Mouse (Mus musculus) cortical plate, adult 2 months (tissue): ENCODE results near the gene Spock1. TPM values are rescaled to one million over a fixed set of nuclear protein-coding genes. Genes with fewer than 3 reads are reported as not detected.
A peak's percentile ranks its signal among the peaks of the same experiment; 100 is the strongest.

Experiments used
- H3K27ac ChIP-seq: fragments of 200-500 bp; 2 replicates; pipeline ENCODE4 v1.5.1; 2012; ENCODE audit warnings: low read length, control low read depth, inconsistent platforms; ENCODE audit not compliant: insufficient read depth
- H3K4me1 ChIP-seq: fragments of 200-500 bp; 2 replicates; pipeline ENCODE4 v1.6.1; 2011; ENCODE audit warnings: low read length; ENCODE audit not compliant: control insufficient read depth, insufficient read depth
- H3K4me3 ChIP-seq: fragments of 200-500 bp; 2 replicates; pipeline ENCODE4 v1.5.1; 2011; ENCODE audit warnings: mild to moderate bottlenecking, low read length, control low read depth; ENCODE audit not compliant: insufficient read depth
- CTCF ChIP-seq: fragments of 200-500 bp; IDR thresholded peaks from 2 replicates; pipeline ENCODE4 v1.5.1; 2011; ENCODE audit warnings: mild to moderate bottlenecking, control low read depth, low read length; ENCODE audit not compliant: insufficient read depth; ENCODE audit errors: extremely low read depth
- POLR2A ChIP-seq: fragments of 200-500 bp; IDR thresholded peaks from 2 replicates; pipeline ENCODE4 v1.6.1; 2011; ENCODE audit warnings: mild to moderate bottlenecking, low read length, control low read depth; ENCODE audit not compliant: insufficient read depth; ENCODE audit errors: extremely low read depth
- polyA plus RNA-seq: library from polyadenylated mRNA; depleted of rRNA; stranded (reverse); fragments of >200 nt; gene quantifications from 2 replicates; pipeline ENCODE4 v1.2.3, GENCODE M21; 2012; rRNA removed

Spock1 gene
- polyA plus RNA-seq, 1 experiment = 125 TPM

GRCm38 (mm10) chr13:57431815-57432214 is 476.3 kb downstream of the Spock1 start:
- no peak overlapping the region for H3K27ac ChIP-seq
- no peak overlapping the region for H3K4me3 ChIP-seq
- peaks cover 3% of the 10 kb centered on the region for H3K4me1 ChIP-seq
- TF ChIP-seq POLR2A (no peak), CTCF (no peak)

- no peak overlapping the region for H3K27ac ChIP-seq
- H3K4me3 ChIP-seq = no peak overlapping the region
- TF ChIP-seq CTCF = no peak
- no peak for TF ChIP-seq POLR2A
- H3K4me1 ChIP-seq = peaks cover 1% of the 10 kb centered on the region; the same call in 1 of the 2 replicates
These were observed 479.3 kb downstream of the Spock1 start for GRCm38 (mm10) chr13:57428840-57429239.

GRCm38 (mm10) chr13:57418781-57419180 is 489.4 kb downstream of the Spock1 start:
- Histone ChIP-seq H3K27ac (no peak overlapping the region), H3K4me1 (no peaks in the 10 kb centered on the region), H3K4me3 (no peak overlapping the region)
- TF ChIP-seq CTCF = no peak
- no peak for TF ChIP-seq POLR2A

GRCm38 (mm10) chr13:57414716-57415115 is 493.4 kb downstream of the Spock1 start:
- no peak overlapping the region for H3K27ac ChIP-seq
- no peaks in the 10 kb centered on the region for H3K4me1 ChIP-seq
- H3K4me3 ChIP-seq = no peak overlapping the region
- TF ChIP-seq POLR2A (no peak), CTCF (no peak)

- no peaks in the 10 kb centered on the region for H3K4me1 ChIP-seq
These were observed 500.5 kb downstream of the Spock1 start for GRCm38 (mm10) chr13:57407666-57408065.

GRCm38 (mm10) chr13:57402386-57402785 is 505.7 kb downstream of the Spock1 start:
- TF ChIP-seq POLR2A (no peak), CTCF (no peak)
- H3K4me1 ChIP-seq = no peaks in the 10 kb centered on the region
- H3K27ac ChIP-seq = no peak overlapping the region
- no peak overlapping the region for H3K4me3 ChIP-seq

More at GRCm38 (mm10) chr13:57407666-57408065, 500.5 kb downstream of the Spock1 start:
- no peak overlapping the region for H3K27ac ChIP-seq
- no peak overlapping the region for H3K4me3 ChIP-seq
- TF ChIP-seq POLR2A = no peak
- no peak for TF ChIP-seq CTCF

- TF ChIP-seq CTCF (no peak), POLR2A (no peak)
- peak overlapping the region; percentile 2; the same call in 1 of the 2 replicates for H3K4me3 ChIP-seq
- no peaks in the 10 kb centered on the region for H3K4me1 ChIP-seq
- no peak overlapping the region for H3K27ac ChIP-seq
These were observed 535.9 kb downstream of the Spock1 start for GRCm38 (mm10) chr13:57372141-57372700.

Other genes starting within 250 kb of the Spock1 start
- 24.8 and 28.1 TPM in 2 replicates for gene Klhl3, start 205.3 kb upstream of the Spock1 start, polyA plus RNA-seq
- gene Hnrnpa0, start 220.2 kb upstream of the Spock1 start, polyA plus RNA-seq = 78.4 TPM in 2 replicates
- gene Idnk, start 249.3 kb upstream of the Spock1 start, polyA plus RNA-seq = 24.1 and 24.2 TPM in 2 replicates